Mouse (Mus musculus) adrenal gland (tissue): ENCODE data around the gene Sppl3.
"Not testable (repeated sequence)": the region's sequence is repeated elsewhere in the genome, so short reads cannot be mapped to it uniquely, and the experiment has no call there.

ENCODE experiments used
- intact Hi-C: fragments of 180-260 bp; cut with DNase I; formaldehyde crosslinking; loops from one replicate; pipeline ENCODE4 v1.15.1; 2025

Gene Sppl3

DNA sequence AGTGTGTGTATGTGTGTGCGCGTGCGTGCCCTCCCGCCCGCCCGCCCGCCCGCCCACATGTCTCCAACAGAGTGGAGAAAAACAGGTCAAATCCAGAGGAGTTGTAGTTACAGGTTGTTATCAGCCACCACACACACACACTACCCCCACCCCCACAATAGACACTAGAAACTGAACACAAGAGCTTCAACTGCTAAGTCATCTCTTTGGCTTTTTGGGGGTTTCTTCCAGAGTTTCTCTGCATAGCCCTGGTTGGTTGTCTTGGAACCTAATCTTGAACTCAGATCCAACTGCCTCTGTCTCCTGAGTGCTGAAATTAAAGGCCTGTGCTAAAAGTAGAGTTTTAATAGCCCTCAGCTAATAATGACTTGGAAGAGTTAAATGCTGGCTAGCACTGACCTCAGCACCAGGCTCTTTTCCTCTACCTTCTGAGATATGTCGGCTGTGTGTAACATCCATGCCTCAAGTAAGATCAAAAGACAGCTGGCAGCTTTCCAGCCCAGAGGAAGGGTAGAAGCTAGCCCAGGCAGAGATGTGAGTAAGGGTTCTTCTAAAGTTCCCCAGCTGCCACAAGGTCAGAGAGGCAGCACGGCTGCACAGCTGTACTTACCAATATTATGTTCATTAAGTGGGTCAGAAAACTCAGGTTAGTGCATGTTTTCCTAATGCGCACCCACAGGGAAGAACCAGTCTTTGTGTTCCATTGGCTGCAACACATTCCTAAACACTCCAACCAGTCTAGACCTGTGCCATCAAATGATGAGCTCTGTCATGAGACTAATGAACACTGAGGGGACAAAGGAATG is 60.4 kb downstream of the Sppl3 start:
- intact Hi-C loops: no loop called here

DNA sequence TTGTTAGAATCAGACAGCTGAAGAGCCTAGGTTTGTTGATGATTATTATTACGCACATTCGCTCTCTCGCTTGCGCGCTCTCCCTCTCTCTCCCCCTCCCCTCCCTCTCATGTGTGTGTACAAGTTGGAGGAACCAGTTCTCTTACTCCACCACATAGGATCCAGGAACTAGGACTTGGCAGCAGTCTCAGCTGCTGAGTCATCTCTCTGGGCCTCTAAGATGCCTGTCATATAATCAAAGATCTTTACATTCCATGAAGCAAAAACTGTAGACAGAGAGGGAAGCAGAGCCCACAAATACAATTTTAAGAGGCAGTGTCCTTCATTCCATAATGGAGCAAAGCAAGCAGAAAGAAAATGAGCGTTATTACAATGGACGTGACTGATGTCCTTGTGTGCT is 61.2 kb downstream of the Sppl3 start:
- intact Hi-C loops: no loop called here

DNA sequence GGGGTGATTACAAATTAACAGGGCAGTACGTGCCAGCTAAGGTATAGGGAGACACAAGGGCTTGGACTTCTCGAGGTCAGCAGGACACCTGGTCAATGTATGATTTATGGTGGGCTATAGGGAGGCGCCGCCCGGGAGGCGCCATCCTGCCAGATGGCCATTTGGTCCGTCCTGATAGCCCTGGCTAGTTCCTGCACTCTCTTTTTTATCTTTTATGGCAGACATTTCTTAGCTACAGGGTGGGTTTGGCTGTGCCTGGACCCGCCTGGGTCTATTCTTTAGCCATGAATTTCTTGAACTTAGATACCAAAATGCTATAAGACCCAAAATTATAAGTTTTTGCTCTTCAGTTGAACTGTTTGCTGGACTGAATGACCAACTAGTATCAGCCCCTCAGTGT is 62.4 kb downstream of the Sppl3 start:
- intact Hi-C loops: not testable (repeated sequence)

DNA sequence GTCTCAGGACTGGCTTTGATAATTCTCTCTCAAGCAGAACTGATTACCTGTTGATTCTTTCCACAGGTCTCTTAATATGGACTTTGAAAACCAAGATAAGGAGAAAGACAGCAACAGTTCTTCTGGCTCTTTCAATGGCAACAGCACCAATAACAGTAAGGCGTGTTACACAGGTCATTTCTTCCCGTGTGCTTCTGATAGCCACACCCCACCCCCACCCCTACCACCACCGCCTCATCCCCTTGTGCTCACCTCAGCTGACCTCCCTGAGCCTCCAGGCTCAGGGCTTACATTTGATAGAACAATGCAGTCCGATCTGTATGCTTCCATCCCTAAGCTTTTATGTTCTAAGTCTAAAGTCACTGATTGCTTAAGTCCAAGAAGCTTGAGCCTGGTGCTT is 63.8 kb downstream of the Sppl3 start:
- intact Hi-C loops: no loop called here

DNA sequence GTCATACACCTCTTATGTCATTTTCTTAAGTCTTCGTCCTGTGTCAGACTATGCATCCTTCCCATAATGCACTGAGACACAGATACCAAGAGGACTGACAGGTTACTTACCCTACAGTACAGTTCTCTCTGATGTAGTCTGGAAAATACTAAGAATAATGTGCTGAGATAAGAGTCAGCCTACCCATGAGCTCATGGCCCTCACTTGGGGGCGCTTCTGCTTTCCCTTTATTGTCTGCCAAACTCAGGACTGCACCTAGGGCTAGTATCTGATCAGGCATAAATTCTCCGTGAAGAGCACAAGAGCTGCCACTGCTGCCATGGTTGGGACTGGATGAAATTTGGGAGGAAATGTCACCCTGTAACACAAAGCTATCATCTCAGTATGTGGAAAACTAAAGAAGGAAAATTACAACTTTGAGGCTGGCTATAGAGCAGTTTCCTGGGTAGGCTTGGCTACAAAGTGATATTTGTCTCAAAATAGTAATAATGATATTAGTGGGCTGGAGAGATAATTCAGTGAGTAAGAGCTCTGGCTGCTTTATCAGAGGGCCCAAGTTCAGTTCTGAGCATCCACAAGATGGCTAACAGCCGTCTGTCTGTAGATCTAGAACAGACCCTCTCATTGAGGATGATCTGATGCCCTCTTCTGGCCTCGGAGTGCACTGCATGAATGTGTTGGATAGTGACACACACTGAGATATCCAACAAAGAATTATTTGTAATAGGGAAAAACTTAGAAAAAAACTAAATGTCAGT is 65.4 kb downstream of the Sppl3 start:
- intact Hi-C loops: loop anchor here (1.0 kb wide), 1 partner anchor 97 kb away; no protein-coding TSS in a partner anchor

DNA sequence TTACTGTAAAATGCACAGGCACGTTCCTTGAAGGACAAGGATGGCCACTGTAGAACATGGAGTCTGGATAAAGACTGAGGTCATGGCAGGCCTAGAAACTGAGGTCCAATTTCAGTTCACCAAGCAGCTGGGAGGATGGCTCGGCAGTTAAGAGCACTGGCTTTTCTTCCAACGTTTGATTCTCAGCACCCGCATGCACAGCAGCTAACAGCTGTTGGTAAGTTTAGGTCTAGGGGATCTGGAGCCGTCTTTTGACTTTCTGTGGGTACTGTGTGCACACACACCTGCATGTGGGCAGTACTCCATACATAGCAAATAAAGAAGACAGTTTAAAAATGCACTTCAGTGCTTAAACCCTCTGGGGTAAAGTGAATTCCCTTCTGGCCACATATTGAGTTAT is 70.7 kb downstream of the Sppl3 start:
- intact Hi-C loops: no loop called here

DNA sequence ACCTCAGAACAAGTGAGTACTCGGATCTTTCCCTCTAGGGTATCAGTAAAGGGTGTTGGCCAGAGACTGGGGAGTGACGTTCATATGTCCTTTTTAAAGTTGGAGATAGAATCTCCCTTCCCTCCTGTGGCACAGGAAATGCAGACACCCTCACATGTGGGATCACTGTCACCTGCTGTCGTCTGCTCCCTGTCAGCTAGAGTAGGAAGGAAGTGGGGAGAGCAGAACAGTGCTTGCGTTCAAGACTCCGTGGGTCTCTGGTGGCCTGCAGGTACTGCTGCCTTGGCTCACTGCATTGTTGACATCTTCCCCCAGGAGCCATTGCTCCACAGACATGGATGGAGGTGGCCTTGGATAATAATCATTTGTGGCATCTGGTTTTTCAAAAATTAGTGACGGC is 72.6 kb downstream of the Sppl3 start:
- intact Hi-C loops: no loop called here

DNA sequence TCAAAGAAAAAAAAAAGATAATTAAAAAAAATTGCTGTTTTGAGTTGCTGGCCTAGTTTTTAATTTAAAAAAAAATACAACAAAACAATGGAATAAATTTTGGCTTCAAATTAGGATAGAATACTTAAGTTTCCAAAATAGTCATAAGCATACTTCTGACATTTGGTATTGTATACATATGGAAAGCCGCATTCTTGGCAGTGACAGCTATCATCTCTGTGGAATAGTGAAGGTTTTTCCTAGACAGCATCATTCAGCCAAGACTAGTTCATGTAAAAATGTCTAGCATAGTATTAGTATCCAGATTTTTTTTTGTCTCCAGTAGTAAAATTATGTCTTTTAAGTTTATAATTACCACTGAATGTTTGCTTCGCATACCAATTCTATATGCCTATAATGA is 74.7 kb downstream of the Sppl3 start:
- intact Hi-C loops: no loop called here

DNA sequence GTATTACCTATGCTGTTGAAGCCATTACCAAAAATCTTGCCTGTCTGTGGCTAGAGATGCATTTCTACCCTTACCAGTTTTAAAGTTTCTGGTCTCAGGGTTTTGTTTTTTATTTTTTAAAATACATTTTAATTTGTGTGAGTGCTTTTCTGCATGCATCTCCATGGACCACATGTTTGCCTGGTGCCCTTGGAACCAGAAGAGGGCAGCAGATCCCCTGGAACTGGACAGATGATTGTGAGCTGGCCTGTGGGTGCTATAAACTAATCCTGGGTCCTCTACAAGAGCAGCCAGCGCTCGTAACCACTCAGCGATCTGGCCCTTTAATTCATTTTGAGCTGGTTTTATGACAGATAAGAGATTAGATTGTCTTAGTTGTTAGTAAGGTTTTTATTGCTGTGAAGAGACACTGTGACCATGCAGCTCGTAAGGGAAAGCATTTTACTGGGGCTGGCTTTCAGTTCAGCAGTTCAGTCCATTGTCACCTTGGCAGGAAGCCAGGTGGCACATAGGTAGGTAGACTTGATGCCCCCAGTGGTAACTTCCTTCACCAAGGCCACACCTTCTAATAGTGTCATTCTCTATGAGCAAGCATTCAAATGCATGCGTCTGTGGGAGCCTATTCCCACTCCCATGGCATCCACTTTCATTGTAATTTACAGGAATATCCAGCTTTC is 78.8 kb downstream of the Sppl3 start:
- intact Hi-C loops: no loop called here

DNA sequence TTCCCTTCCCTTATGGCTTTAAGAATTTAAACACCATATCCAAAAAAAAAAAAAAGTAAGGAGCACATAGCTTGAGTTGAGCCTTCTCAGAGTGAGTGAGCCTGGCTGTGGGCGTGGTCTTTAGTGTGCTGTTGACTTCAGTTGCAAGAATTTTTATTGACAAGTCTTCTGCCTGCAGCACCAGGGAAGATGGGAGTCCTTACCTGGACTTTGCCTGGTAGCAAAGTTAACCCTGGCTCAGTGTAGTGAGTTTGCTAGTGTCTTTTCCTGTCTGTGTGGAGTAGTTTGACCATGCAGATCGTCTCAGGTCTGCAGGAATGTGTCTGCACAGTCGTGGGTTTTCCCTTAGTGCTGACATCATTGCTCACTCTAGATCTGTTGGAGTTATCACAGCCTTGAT is 80.1 kb downstream of the Sppl3 start:
- intact Hi-C loops: no loop called here

DNA sequence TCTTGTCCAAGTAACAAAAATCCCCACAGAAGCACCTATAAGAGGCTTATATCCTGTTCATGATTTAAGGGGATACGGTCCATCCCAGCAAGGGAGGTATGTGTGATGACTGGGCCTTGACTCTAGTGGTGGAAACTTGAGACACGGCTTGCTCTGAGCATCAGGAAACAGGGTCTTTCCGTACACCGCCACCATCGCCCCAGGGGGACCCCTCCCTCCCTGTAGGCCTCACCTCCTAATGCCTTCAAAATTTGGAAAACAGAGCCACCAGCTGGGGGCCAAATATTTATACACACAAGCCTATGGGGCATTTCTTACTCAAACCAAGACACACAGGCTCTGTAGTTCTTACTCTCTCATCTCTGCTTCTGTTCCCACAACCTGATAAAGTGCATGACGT is 80.8 kb downstream of the Sppl3 start:
- intact Hi-C loops: no loop called here

DNA sequence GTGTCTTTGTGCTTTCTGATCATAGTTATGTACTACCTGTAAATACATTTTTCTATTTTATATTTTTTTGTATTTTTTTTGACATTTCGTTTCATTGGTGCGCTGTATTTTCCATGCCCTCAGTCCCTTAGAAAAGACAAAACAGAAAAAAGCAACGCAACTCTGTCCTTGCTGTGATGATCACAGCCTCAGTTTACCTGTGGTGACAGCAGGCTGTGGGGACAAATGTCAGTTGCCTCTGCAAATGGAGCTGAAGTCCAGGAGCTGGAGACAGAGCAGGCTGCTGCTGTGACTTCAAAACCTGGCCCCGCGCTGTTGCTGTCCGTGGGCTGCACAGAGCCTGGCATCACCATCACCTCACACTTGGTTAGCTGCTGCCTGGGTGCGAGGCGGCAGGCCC is 87.3 kb downstream of the Sppl3 start, which contains the start of gene Gm10401:
Gene Gm10401 (minus strand): TSS at position 101 of the 400 bp plus-strand sequence.
- intact Hi-C loops: no loop called here

DNA sequence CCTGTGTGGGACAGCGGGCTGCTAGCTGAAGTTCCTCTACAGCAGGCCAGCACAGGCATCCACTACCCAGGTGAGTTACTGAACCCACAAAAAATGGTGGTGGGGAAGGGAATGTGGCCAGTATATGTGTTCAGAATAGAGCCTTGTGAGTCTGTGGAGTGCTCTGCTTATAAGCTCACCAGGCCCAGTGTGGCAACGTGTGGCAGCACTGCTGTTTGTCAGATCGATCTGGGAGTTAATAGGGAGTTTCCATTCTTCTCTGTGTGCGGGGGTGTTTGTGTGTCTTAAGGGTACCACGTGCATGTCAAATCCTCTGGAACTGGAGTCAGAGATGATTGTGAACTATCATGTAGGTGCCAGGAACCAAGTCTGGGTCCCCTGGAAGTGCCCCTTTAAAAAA is 88.6 kb downstream of the Sppl3 start:
- intact Hi-C loops: no loop called here

DNA sequence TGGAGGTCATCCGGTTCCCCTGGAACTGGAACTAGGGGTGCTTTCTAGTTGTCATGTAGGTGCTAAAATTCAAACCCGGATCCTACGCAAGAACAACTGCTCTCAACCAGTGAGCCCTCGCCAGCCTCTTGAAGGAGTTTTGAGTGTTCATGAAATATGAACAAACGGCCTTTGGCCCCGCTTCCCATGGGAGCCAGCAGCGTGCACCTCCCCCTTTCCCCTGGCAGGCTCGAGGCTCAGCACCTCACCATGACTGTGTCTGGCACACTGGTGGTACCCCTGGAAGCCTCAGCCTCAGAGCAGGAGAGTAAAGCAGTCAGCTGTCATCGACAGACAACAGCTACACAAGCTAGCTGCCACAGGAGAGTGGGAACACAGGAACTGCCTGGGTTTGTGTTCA is 89.1 kb downstream of the Sppl3 start:
- intact Hi-C loops: no loop called here

DNA sequence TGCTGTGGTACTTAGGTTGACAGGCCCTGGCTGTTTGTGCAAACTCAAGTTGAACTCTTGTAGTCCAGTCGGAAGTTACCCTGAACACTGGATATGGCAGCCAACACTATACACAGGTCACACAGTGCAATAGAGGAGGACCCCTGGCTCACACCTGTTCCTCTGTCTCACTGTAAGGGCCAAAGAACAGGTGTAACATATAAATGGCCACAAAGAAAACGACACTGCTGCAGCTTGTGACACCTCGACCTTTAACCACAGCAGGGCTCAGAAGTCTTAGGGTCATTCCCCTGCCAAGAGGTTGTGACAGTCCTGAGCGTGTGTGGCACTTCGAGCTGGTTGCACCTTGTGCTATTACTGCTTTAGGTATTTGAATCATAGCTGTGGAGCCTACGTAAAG is 89.5 kb downstream of the Sppl3 start:
- intact Hi-C loops: no loop called here

DNA sequence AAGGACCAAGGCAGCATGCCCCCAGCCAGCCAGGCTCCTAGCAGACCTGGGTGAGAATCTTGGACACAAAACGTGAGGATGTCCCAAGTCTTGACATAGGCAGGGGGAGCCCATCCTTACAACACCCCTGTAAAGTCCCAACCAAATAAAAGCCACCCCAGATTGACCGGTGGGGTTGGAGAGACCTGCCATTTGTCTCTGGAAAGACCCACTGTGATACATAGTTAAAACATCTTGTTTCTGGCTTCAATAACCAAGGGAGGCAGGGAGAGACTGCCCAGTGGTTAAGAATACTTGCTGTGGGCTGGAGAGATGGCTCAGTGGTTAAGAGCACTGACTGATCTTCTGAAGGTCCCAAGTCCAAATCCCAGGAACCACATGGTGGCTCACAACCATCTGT is 91.3 kb downstream of the Sppl3 start:
- intact Hi-C loops: no loop called here

DNA sequence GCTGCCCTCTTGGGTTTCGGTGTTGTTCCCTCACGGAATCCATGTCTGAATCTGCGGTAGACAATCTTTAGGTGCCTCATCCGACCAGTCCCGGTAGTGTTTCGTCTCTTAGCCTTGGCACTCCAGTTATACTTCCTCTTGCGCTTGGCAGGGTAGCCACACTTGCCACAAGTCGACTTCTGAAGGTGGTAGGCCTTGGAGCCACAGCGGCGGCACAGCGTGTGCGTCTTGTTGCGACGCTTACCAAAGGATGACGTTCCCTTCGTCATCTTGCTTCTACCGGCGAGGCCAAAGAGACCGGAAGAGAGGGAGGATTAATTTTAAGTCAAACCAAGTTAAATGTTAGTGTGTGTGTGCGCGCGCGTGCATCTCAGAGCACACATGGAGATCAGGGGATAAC is 92.3 kb downstream of the Sppl3 start:
- intact Hi-C loops: not testable (repeated sequence)

DNA sequence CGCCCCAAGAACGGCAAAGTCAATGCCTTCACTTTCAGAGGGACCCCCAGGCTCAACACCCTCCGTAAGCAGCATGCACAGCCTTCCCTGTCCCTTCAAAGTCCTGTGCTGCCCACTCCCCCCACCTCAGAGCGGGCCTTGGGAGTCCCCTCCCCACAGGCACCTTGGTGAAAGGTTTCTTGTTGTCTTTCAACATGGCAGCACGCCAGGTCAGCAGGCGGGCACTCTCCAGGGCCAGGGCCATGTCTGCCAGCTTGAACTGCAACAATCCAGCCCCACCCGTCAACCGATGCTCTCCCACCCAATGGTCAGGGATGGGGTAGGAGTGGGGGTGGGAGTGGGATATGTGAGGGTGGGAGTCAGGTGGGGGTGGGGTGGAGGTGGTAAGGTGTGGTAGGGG is 100.2 kb downstream of the Sppl3 start:
- intact Hi-C loops: no loop called here

DNA sequence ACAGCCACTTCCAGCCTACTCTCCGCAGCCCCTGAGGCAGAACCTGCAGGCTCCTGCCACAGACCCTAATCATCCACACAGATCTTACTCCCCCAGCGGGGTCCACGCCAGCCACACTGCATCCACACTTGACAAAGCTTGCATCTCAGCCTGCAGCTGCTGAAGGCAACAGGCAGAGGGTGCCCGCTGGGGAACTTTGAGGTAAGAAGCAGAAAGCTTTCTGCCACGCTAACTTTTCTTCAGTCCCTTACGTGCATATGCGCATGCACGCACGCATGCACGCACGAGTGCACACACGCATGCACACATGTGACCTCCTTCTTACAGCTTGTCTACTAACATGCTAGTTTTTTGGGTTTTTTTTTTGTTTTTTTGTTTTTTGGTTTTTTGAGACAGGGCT is 102.3 kb downstream of the Sppl3 start:
- intact Hi-C loops: no loop called here

DNA sequence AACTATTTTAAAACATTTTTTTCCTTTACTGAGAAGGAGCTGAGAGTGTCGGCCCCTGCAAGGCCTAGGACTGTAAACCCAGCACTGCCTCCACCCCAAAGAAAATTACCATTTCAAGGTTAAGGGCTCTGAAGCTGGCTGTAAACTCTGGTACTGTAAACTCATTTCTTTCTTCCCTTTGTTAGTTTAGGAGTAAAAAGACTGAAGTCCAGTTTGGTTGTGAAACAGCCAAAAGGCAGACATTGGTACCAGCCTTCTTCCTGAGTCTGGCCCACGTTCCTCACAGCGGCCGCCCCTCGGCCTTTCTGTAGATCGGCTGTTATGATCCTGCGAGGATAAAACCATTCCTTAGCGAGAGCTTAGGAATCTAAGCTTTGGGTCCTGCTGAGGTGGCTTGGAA is 103.6 kb downstream of the Sppl3 start:
- intact Hi-C loops: no loop called here

DNA sequence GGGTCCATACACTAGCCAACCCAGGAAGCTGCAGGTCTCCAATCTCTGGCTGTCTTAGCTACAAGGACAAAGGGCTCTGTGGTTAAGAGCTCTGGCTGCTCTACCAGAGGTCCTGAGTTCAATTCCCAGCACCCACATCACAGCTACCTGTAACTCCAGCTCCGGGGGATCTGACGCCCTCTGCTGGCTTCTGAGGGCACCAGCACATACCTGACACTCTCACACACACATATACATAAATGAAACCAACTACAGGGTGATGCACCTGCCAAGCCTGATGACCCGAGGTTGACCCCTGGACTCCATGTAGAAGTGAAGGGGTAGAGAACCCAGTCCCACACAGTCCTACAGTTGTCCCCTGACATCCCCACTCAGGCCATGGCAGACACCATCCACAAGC is 105.5 kb downstream of the Sppl3 start:
- intact Hi-C loops: no loop called here

DNA sequence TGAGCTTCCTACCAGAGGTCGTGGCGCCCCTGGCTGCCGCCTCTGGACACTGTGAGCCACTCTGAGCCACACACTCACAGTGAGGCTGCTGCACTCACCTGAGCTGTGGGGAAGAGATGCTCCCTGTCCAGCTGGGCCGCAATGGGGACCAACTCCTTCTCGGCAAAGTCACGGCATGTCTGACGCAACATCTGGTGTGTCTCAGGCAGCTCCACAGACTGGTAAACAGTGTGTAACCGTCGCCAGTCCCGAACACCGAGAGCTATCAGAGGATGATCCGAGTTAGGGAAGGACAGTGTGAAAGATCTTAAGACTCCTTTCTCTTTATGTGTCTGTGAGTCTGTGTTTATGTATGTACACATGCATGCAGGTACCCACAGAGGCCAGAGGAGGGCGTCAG is 106.5 kb downstream of the Sppl3 start:
- intact Hi-C loops: no loop called here
